Mouse (Mus musculus) liver, adult 2 months (tissue): ENCODE results near the gene 9230102O04Rik.

Experiments used
- CTCF ChIP-seq: fragments of 200-500 bp; IDR thresholded peaks from 2 replicates; pipeline ENCODE4 v1.5.1; 2011; ENCODE audit warnings: low read depth, low read length, control low read depth
- POLR2A ChIP-seq: fragments of 200-500 bp; IDR thresholded peaks from 2 replicates; pipeline ENCODE4 v1.6.1; 2011; ENCODE audit warnings: low read length, control low read depth; ENCODE audit not compliant: insufficient read depth; ENCODE audit errors: extremely low read depth

GRCm38 (mm10) chr2:9884533-9885216 lies 4.7 kb downstream of the 9230102O04Rik start:
- TF ChIP-seq CTCF (no peak), POLR2A (no peak)
